Mouse (Mus musculus) adrenal gland, postnatal 14 days (tissue): ENCODE results near the gene 2210010C04Rik. TPM values are rescaled to one million over a fixed set of nuclear protein-coding genes. Genes with fewer than 3 reads are reported as not detected.
"Not testable (repeated sequence)": the region's sequence is repeated elsewhere in the genome, so short reads cannot be mapped to it uniquely, and the experiment has no call there.

Experiments used
- DNase-seq: peaks from one replicate; pipeline ENCODE4 v3.0.0; 2021; ENCODE audit warnings: mixed read lengths
- total RNA-seq: library from RNA; stranded (reverse); gene quantifications from 2 replicates; pipeline ENCODE4 v1.2.3, GENCODE M21; 2021

The 2210010C04Rik gene
- total RNA-seq, 1 experiment from 2014 or later = not detected

GRCm38 (mm10) chr6:41018629-41019028 lies 16.7 kb downstream of the 2210010C04Rik start:
- DNase-seq = no peak

GRCm38 (mm10) chr6:41015065-41015464 lies 20.2 kb downstream of the 2210010C04Rik start:
- no peak for DNase-seq

- DNase-seq = not testable (repeated sequence)
Measured at GRCm38 (mm10) chr6:40999379-40999778, 35.9 kb downstream of the 2210010C04Rik start, which contains the start of gene Gm2663. Gene Gm2663, minus strand, starts transcription at chr6:40999479.

Other genes starting within 250 kb of the 2210010C04Rik start
- gene Moxd2, start 148.0 kb downstream of the 2210010C04Rik start, total RNA-seq = not detected in 2 replicates
- not detected in 2 replicates for gene Prss58, start 135.1 kb downstream of the 2210010C04Rik start, total RNA-seq
- gene 1700074P13Rik, start 95.0 kb downstream of the 2210010C04Rik start, total RNA-seq = not detected in 2 replicates
- gene Gm4744, start 83.6 kb downstream of the 2210010C04Rik start, total RNA-seq = not detected in 2 replicates
- not detected in 2 replicates for gene 1810009J06Rik, start 70.8 kb downstream of the 2210010C04Rik start, total RNA-seq
- gene Gm2663, start 36.0 kb downstream of the 2210010C04Rik start, total RNA-seq = not detected in 2 replicates